Mouse (Mus musculus): ENCODE measurements at regions not wholly inside any gene's neighbourhood (a gene's known extent, or its start where the extent isn't known, plus 50 kb on each side); places are given as distances from the start of the nearest gene placed in this dataset.

DNA sequence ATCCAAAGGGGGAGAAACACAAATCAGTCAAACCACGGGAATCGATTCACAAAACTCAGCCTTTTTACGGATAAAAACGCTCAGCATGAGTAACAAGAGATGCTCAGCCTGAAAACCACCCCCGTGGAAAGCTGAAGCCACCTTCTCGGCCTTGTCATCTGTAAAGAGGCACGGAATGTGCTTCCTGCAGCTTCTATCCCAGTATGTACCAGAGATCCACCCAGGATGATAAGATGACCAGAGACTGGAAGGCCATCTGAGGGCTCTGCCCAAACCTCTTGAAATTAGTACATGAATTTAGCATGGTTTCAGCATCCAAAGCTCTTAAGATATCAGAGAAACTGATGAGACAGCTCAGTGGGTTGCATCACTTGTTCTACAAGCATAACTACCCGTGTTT lies 149.0 kb upstream of the Mgmt start:
- intact Hi-C loops (cut with DNase I): no loop called here
- DNase-seq (ENCODE audit: extremely low spot score in 1 of 2, low spot score in 2 of 2): no peak
- H3K27ac ChIP-seq: no peak overlapping the region
- H3K4me3 ChIP-seq: no peak overlapping the region
- no peak for TF ChIP-seq CTCF (IDR thresholded peaks at IDR 0.05)

DNA sequence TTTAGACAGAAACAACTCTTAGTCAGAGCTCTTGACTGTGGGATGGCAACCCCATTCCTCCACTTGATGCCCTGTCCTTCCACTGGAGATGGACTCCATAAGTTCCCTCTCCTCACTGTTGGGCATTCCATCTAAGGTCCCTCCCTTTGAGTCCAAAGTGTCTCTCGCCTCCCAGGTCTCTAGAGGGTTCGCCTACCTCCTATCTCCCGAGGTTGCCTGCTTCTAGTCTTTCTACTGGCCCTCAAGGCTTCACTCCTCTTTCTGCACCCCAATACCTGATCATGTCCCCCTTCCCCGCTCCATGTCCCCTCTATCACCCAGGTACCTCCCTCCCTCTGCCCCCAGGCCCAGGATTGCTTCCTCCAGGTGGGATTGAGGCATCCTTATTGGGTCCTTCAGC lies 142.9 kb upstream of the Mgmt start:
- TF ChIP-seq CTCF (IDR thresholded peaks at IDR 0.05): no peak
- no peak for DNase-seq (ENCODE audit: extremely low spot score in 1 of 2, low spot score in 2 of 2)
- Histone ChIP-seq H3K4me3 (no peak overlapping the region), H3K27ac (no peak overlapping the region)
- intact Hi-C loops (cut with DNase I): no loop called here

DNA sequence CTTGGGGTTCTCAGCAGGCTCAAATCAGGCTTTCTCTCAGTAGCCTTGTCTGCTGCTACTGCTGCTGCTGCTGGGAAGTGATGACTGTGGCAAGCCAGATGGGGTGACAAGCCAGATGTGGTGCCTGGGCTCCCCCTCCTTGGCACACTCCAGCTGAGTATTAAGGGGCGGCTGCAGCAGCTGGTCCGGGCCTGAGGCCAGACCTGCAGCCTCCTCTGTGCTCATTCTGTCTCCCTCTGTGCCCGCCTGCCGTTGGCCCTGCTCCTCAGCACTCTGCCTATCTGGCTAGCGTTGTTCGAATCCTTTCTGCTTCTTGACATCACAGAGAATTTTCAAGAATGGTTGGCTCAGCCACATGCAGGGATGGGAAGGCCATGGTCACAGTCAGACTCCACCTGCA lies 139.6 kb upstream of the Mgmt start:
- Histone ChIP-seq H3K27ac (no peak overlapping the region), H3K4me3 (no peak overlapping the region)
- DNase-seq (ENCODE audit: extremely low spot score in 1 of 2, low spot score in 2 of 2): no peak
- TF ChIP-seq CTCF (IDR thresholded peaks at IDR 0.05): no peak
- intact Hi-C loops (cut with DNase I): no loop called here

GRCm38 (mm10) chr7:136765026-136765425 lies 129.4 kb upstream of the Mgmt start:
- no peak for DNase-seq (ENCODE audit: extremely low spot score in 1 of 2, low spot score in 2 of 2)
- no peak for TF ChIP-seq CTCF (IDR thresholded peaks at IDR 0.05)
- Histone ChIP-seq H3K4me3 (no peak overlapping the region), H3K27ac (no peak overlapping the region)
- intact Hi-C loops (cut with DNase I): loop anchor here (5.0 kb wide), 1 partner anchor 278 kb away; no protein-coding TSS in a partner anchor

- intact Hi-C loops (cut with DNase I): loop anchor here (5.0 kb wide), 1 partner anchor 280 kb away; no protein-coding TSS in a partner anchor
- Histone ChIP-seq H3K27ac (no peak overlapping the region), H3K4me3 (no peak overlapping the region)
- TF ChIP-seq CTCF (IDR thresholded peaks at IDR 0.05): no peak
- no peak for DNase-seq (ENCODE audit: extremely low spot score in 1 of 2, low spot score in 2 of 2)
Measured at GRCm38 (mm10) chr7:136767231-136767630, 127.2 kb upstream of the Mgmt start.

- H3K4me3 ChIP-seq: no peak overlapping the region
- intact Hi-C loops (cut with DNase I): no loop called here
- H3K27ac ChIP-seq: no peak overlapping the region
- no peak for DNase-seq (ENCODE audit: extremely low spot score in 1 of 2, low spot score in 2 of 2)
- TF ChIP-seq CTCF (IDR thresholded peaks at IDR 0.05): no peak
Measured at GRCm38 (mm10) chr7:136780708-136781107, 113.7 kb upstream of the Mgmt start.

DNA sequence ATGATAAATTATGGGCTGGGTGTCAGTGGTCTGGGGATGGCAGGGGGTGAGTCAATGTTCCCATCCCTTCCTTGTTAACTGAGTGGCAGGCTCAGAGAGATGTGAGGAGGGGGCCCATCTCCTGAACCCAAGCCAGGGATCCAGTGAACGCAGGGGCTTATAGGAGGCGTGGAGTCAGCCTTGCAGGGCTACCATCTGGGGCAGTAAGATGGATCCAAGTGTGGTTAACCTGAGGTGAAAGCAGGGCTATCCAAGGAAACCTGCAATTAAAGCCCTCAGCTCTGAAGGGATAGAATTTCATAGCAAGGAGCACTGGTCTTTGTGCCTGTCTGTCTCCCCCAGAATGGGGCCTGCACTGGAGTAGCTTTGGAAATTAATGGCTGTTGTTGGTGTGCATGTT lies 103.3 kb upstream of the Mgmt start:
- no peak for DNase-seq (ENCODE audit: extremely low spot score in 1 of 2, low spot score in 2 of 2)
- intact Hi-C loops (cut with DNase I): no loop called here
- no peak overlapping the region for H3K4me3 ChIP-seq
- H3K27ac ChIP-seq: no peak overlapping the region
- TF ChIP-seq CTCF (IDR thresholded peaks at IDR 0.05): no peak

- intact Hi-C loops (cut with DNase I): no loop called here
- no peak for TF ChIP-seq CTCF (IDR thresholded peaks at IDR 0.05)
Measured at GRCm38 (mm10) chr7:136792131-136792530, 102.3 kb upstream of the Mgmt start.

GRCm38 (mm10) chr7:136796415-136796814 lies 98.0 kb upstream of the Mgmt start:
- H3K27ac ChIP-seq: no peak overlapping the region
- H3K4me3 ChIP-seq: no peak overlapping the region
- no peak for TF ChIP-seq CTCF (IDR thresholded peaks at IDR 0.05)
- DNase-seq (ENCODE audit: extremely low spot score in 1 of 2, low spot score in 2 of 2): no peak
- intact Hi-C loops (cut with DNase I): no loop called here

More at GRCm38 (mm10) chr7:136792131-136792530, 102.3 kb upstream of the Mgmt start:
- DNase-seq (ENCODE audit: extremely low spot score in 1 of 2, low spot score in 2 of 2): no peak
- Histone ChIP-seq H3K4me3 (no peak overlapping the region), H3K27ac (no peak overlapping the region)

DNA sequence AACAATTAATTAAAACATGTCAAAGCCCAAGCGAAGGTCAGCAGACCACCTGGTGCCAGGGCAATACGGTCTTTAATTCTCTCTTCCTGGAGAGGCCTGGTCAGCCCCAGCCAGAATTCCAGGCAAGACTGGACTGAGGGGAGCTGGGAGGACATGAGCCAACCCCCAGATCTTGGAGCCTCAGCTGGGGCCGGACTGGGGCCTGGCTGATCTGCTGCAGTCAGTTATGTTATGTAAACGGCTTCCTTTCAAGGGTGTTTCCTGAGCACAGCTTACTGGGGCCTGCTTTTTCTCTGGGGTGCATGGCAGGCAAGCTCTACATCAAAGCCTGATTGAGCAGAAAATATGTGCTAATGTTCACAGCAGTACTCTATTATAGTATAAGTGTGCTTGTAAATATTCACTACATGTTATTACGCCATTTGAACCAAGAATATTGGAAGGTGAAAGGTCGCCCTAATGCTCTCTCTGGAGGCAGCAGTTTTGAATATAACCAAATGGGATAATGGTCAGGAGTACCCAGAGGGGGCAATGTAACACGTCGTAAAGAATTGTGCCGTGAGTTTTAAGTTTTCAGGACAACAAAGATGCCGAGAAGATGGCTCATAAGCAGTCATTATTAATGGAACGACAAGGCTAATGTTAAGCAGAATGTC lies 96.5 kb upstream of the Mgmt start:
- H3K27ac ChIP-seq: no peak overlapping the region
- DNase-seq (ENCODE audit: extremely low spot score in 1 of 2, low spot score in 2 of 2): no peak
- no peak for TF ChIP-seq CTCF (IDR thresholded peaks at IDR 0.05)
- no peak overlapping the region for H3K4me3 ChIP-seq
- intact Hi-C loops (cut with DNase I): no loop called here

GRCm38 (mm10) chr7:136798605-136799004 lies 95.8 kb upstream of the Mgmt start:
- Histone ChIP-seq H3K4me3 (no peak overlapping the region), H3K27ac (no peak overlapping the region)
- TF ChIP-seq CTCF (IDR thresholded peaks at IDR 0.05): no peak
- intact Hi-C loops (cut with DNase I): no loop called here
- no peak for DNase-seq (ENCODE audit: extremely low spot score in 1 of 2, low spot score in 2 of 2)

GRCm38 (mm10) chr7:136807101-136807500 lies 87.3 kb upstream of the Mgmt start:
- intact Hi-C loops (cut with DNase I): no loop called here
- no peak for DNase-seq (ENCODE audit: extremely low spot score in 1 of 2, low spot score in 2 of 2)
- no peak for TF ChIP-seq CTCF (IDR thresholded peaks at IDR 0.05)
- Histone ChIP-seq H3K27ac (no peak overlapping the region), H3K4me3 (no peak overlapping the region)

- Histone ChIP-seq H3K27ac (no peak overlapping the region), H3K4me3 (no peak overlapping the region)
- intact Hi-C loops (cut with DNase I): no loop called here
- TF ChIP-seq CTCF (IDR thresholded peaks at IDR 0.05): peak; percentile 27
- no peak for DNase-seq (ENCODE audit: extremely low spot score in 1 of 2, low spot score in 2 of 2)
Measured at GRCm38 (mm10) chr7:136807968-136808367, 86.4 kb upstream of the Mgmt start.

All from left cerebral cortex, adult 2 months (tissue).